Mouse (Mus musculus) megakaryocyte progenitor cell, adult 5-6 weeks (primary cell): ENCODE data around the gene Card10. TPM values are rescaled to one million over a fixed set of nuclear protein-coding genes. Genes with fewer than 3 reads are reported as not detected.
A peak's percentile ranks its signal among the peaks of the same experiment; 100 is the strongest.

ENCODE experiments used
- ATAC-seq: replicated peaks from 2 replicates; pipeline ENCODE4 v1.8.0; 2016; ENCODE audit warnings: mild to moderate bottlenecking, moderate TSS enrichment, inconsistent platforms; ENCODE audit not compliant: poor library complexity
- total RNA-seq, 2 experiments: library from RNA; stranded (forward) in 1 of 2; stranded (reverse) in 1 of 2; fragments of 157-497, 149-512 nt in 1 of 2; fragments of 200-1000 nt in 1 of 2; gene quantifications; 2 replicates each; pipeline versions ENCODE4 v1.2.3 to v1.2.4; 2015 to 2017

Card10 gene
- total RNA-seq, 2 experiments from 2014 or later, result 0.12 to 0.20 TPM

GRCm38 (mm10) chr15:78740662-78741061, 62.2 kb downstream of the Card10 start:
- ATAC-seq, result peak; percentile 52

GRCm38 (mm10) chr15:78737146-78737545, 65.7 kb downstream of the Card10 start:
- ATAC-seq, result no peak

- ATAC-seq, result no peak
These were observed 66.2 kb downstream of the Card10 start for GRCm38 (mm10) chr15:78736681-78737100.

DNA sequence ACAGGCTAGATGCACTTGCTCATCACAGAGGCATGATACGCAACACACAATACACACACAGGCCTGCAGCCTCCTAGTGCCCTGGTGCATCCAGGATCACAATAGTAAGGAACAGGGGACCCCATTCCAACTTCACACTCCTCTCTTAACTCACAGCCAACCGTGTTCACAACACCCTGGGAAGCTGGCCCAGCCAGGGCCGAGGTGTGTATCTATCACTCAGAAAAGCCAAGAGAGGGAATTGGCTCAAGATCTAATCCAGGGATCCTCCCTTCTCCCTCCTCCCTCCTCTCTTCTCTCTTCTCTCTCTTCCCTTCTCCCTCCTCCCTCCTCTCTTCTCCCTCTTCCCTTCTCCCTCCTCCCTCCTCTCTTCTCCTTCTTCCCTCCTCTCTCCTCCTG, 66.7 kb downstream of the Card10 start:
- ATAC-seq, result no peak

DNA sequence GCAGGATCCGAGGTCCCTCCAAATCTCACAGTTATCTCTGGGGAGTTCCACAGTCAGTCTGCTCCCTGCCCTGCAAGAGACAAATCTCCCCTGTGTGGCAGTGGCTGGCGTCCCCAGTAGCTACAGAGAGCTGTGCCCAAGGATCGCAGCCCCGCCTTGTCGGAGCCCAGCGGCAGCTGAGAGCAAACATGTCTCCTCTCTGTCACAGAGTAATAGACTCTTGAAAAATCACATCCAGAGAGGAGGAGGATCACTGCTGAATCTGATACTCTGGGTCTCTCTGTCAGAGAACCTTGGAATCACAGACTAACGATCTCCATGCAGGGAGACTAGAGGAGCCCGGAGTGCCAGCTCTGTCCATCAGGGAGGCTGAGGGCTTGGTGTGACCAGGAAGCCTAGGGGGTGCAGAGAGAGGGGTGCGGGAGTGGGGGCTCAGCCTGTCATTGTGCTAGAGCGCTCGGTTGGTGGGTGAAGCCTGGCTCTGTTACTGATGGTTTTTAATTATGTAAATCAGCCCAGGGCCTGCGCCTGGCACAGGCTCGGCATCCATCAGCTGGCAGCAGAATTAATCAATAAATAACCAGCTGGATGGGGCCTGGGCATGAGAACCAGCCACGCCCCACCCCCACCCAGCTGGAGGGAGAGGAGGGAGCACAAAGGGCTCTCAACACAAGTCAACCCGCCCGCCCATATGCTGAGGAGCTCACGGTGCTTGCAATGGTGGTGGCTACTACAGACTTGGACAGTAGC, 67.2 kb downstream of the Card10 start:
- no peak for ATAC-seq

GRCm38 (mm10) chr15:78731830-78732229, 71.0 kb downstream of the Card10 start:
- ATAC-seq, result peak; percentile 52

DNA sequence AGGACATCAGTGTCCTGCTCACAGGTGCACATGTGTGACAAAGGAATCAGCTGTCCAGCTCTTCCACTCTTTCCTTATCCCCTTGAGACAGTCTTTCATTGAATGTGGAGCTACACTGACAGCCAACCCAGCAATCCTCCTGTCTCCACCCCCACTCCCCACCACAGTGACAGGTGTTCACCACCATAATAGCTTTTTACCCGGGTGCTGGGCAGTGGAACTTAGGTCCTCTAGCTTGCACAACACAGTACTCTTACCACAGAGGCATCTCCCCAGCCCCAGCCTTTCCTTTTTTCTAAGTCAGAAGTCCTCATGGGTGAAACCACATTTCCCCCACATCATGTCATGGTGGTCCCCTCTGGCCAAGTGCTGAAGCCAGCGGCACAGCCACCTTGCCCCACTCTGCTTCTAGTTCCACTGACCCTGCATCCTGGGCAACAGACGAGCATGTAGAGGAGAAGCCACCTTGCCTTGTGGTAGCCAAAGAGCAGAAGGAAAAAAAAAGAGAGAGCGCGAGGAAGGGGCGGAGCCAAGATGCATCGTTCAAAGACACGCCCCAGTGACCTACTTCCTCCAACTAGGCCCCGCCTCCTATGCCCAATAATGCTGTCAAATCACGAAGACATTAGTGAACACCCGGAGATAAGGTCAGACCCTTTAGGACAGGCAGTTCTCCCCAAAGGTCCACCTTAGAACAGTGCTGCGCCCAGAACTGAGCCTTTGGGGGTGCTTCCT, 72.4 kb downstream of the Card10 start:
- peak; percentile 74 for ATAC-seq

DNA sequence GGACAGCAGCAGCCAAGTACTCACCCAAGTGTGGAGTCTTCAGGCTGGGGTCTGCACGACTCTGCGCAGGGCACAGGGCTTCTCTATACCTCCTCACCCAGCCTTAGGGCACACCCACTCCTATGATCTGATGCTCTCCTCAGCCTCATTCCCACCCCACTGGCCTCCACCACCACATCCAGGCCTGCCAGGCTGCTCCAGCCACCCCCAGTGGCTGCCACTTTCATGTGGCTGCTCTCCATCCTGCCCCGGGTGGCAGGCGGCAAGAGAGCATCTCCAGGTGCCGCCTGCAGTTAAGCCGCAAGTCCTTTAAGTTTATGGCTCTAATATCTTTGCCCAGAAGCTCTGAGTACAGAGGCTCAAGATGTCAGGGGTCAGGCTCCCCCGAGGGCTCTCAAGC, 76.1 kb downstream of the Card10 start:
- ATAC-seq, result no peak

Other genes starting within 250 kb of the Card10 start
- 402 and 432 TPM in 2 replicates for gene Rac2, start 230.3 kb downstream of the Card10 start, total RNA-seq (2015)
- gene Rac2, start 230.3 kb downstream of the Card10 start, total RNA-seq (2017), result 164 and 243 TPM in 2 replicates
- gene Cyth4, start 206.0 kb downstream of the Card10 start, total RNA-seq (2015), result 34.6 and 45.8 TPM in 2 replicates
- gene Cyth4, start 206.0 kb downstream of the Card10 start, total RNA-seq (2017), result 74.9 and 87.2 TPM in 2 replicates
- not detected in 2 replicates for gene Elfn2, start 84.3 kb downstream of the Card10 start, total RNA-seq (2015)
- gene Elfn2, start 84.3 kb downstream of the Card10 start, total RNA-seq (2017), result 0.04 TPM in 1 of 2 replicates, not detected in the other
- gene Mfng, start 29.6 kb downstream of the Card10 start, total RNA-seq (2015), result 13.3 and 13.6 TPM in 2 replicates
- 10.0 and 10.5 TPM in 2 replicates for gene Mfng, start 29.6 kb downstream of the Card10 start, total RNA-seq (2017)
- not detected in 2 replicates for gene Cdc42ep1, start 39.6 kb upstream of the Card10 start, total RNA-seq (2015)
- not detected in 2 replicates for gene Cdc42ep1, start 39.6 kb upstream of the Card10 start, total RNA-seq (2017)
- not detected in 2 replicates for gene Lgals2, start 52.5 kb upstream of the Card10 start, total RNA-seq (2015)
- not detected in 2 replicates for gene Lgals2, start 52.5 kb upstream of the Card10 start, total RNA-seq (2017)
- 27.8 and 28.9 TPM in 2 replicates for gene Gga1, start 74.1 kb upstream of the Card10 start, total RNA-seq (2015)
- gene Gga1, start 74.1 kb upstream of the Card10 start, total RNA-seq (2017), result 15.4 and 20.1 TPM in 2 replicates
- gene Gm49510, start 96.6 kb upstream of the Card10 start, total RNA-seq (2015), result not detected in 2 replicates
- gene Gm49510, start 96.6 kb upstream of the Card10 start, total RNA-seq (2017), result 1.2 and 2.6 TPM in 2 replicates
- gene Sh3bp1, start 96.7 kb upstream of the Card10 start, total RNA-seq (2015), result 42.5 and 55.8 TPM in 2 replicates
- 18.9 and 22.9 TPM in 2 replicates for gene Sh3bp1, start 96.7 kb upstream of the Card10 start, total RNA-seq (2017)
- gene Pdxp, start 110.9 kb upstream of the Card10 start, total RNA-seq (2015), result 9.5 and 12.8 TPM in 2 replicates
- gene Pdxp, start 110.9 kb upstream of the Card10 start, total RNA-seq (2017), result 5.0 and 8.8 TPM in 2 replicates
- gene Lgals1, start 123.7 kb upstream of the Card10 start, total RNA-seq (2015), result 480 and 550 TPM in 2 replicates
- 648 and 851 TPM in 2 replicates for gene Lgals1, start 123.7 kb upstream of the Card10 start, total RNA-seq (2017)
- gene Nol12, start 131.9 kb upstream of the Card10 start, total RNA-seq (2015), result 38.7 and 47.6 TPM in 2 replicates
- 19.9 and 25.2 TPM in 2 replicates for gene Nol12, start 131.9 kb upstream of the Card10 start, total RNA-seq (2017)
- gene Triobp, start 144.7 kb upstream of the Card10 start, total RNA-seq (2015), result 66.0 and 71.4 TPM in 2 replicates
- gene Triobp, start 144.7 kb upstream of the Card10 start, total RNA-seq (2017), result 20.7 and 26.0 TPM in 2 replicates
- 11.1 and 14.5 TPM in 2 replicates for gene H1f0, start 225.4 kb upstream of the Card10 start, total RNA-seq (2015)
- gene H1f0, start 225.4 kb upstream of the Card10 start, total RNA-seq (2017), result 24.3 and 29.0 TPM in 2 replicates
- 0.15 and 0.69 TPM in 2 replicates for gene Galr3, start 238.8 kb upstream of the Card10 start, total RNA-seq (2015)
- gene Galr3, start 238.8 kb upstream of the Card10 start, total RNA-seq (2017), result 0.29 and 0.91 TPM in 2 replicates